Mouse (Mus musculus) ES-Bruce4 (cell line): Measurements from ENCODE around the gene Vps8.

ENCODE experiments used
- CTCF ChIP-seq: IDR thresholded peaks from one replicate; pipeline ENCODE4 v1.8.1; 2011; ENCODE audit warnings: low read depth, low read length
- EP300 ChIP-seq: IDR thresholded peaks from 2 replicates; pipeline ENCODE4 v1.6.1; 2011; ENCODE audit warnings: low read depth, low read length; ENCODE audit not compliant: insufficient read depth
- POLR2A ChIP-seq: IDR thresholded peaks from one replicate; pipeline ENCODE4 v1.8.1; 2011; ENCODE audit warnings: low read length; ENCODE audit not compliant: insufficient read depth

- TF ChIP-seq POLR2A: no peak
- TF ChIP-seq CTCF: no peak
- TF ChIP-seq EP300: no peak
Observed at GRCm38 (mm10) chr16:21610473-21610872, 187.6 kb downstream of the Vps8 start.
